Mouse (Mus musculus) heart, postnatal 10 days (tissue): ENCODE data around the gene Itga2. TPM values are rescaled to one million over a fixed set of nuclear protein-coding genes. Genes with fewer than 3 reads are reported as not detected.

Experiments
- DNase-seq, 2 experiments: peaks; one replicate each; pipeline ENCODE4 v3.0.0; 2021
- intact Hi-C: fragments of 180-260 bp; cut with DNase I; formaldehyde crosslinking; loops from one replicate; pipeline ENCODE4 v1.15.1; 2025
- total RNA-seq, 2 experiments: library from RNA; stranded (reverse); gene quantifications; 2 replicates each; pipeline ENCODE4 v1.2.3; 2021

Itga2 gene
- total RNA-seq, 2 experiments from 2014 or later, result 2.8 to 3.6 TPM

GRCm38 (mm10) chr13:114887293-114887692 lies 44.6 kb downstream of the Itga2 start:
- no peak for DNase-seq
- intact Hi-C loops, result no loop called here

- no peak for DNase-seq
- intact Hi-C loops, result no loop called here
Observed at GRCm38 (mm10) chr13:114885171-114885570, 46.7 kb downstream of the Itga2 start.

GRCm38 (mm10) chr13:114878667-114879066 lies 53.2 kb downstream of the Itga2 start:
- intact Hi-C loops, result no loop called here

DNA sequence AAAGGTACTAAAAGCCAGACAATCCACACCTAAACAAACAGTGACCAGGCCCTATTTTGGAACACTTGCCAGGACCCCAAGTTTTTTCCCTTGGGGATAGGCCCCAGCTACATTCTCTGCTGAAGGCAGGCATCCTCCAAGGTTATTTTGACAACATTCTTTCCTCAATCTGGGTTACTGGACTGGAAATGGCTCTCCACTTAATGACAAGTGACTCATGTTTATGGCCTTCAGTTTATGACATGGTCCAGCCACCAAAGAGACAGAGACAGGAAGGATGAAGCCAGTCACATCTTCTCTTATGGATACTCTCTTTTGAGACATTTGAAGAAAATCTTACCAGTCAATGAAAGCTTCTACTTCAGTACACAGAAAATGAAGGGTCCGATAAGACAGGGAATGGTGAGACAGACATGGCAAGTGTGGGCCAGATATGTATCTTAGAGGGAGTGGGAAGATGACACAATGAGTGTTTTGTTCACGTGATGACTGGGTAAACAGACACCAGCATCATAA lies 55.8 kb downstream of the Itga2 start:
- intact Hi-C loops, result no loop called here
- DNase-seq, result no peak

More at GRCm38 (mm10) chr13:114878667-114879066, 53.2 kb downstream of the Itga2 start:
- no peak for DNase-seq

- intact Hi-C loops, result no loop called here
- DNase-seq, result no peak
Observed at GRCm38 (mm10) chr13:114874738-114875137, 57.2 kb downstream of the Itga2 start.

- DNase-seq, result no peak
- intact Hi-C loops, result no loop called here
Observed at GRCm38 (mm10) chr13:114857525-114857924, 74.4 kb downstream of the Itga2 start.

- no peak for DNase-seq
- intact Hi-C loops, result no loop called here
Observed at GRCm38 (mm10) chr13:114856269-114856627, 75.7 kb downstream of the Itga2 start.

DNA sequence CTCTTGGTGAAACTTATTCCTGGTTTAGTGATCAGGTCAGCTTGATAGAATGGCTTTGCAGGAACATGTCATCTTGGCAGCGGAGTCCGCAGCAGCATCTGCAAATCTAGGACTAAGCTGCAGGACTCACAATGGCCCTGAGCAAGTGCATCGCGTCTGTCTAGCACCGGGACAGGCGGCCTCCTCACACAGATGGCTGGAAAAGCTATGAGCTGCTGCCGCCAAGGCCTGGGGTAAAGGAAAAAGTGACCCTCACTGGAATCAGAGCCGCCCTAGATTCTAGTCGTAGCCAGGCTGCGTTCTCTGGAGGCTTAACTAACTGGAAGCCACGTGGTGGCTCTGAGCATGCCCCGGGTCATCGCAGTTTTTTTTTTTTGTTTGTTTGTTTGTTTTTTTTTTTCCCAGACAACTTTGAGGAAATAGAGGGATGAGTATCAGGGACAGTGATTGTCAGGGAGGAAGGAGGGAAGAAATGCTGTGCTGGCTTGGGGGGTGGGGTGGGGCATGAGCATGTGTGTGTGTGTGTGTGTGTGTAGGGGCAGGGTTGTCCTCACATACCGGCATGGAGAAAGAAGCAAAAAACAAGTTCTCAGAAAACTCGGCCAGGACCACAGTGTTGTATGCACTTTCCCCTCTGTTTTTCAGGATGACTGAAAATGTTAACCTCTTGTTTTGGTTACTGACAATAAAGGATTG lies 76.2 kb downstream of the Itga2 start:
- peak; percentile 41 to 42 for DNase-seq
- intact Hi-C loops, result no loop called here

DNA sequence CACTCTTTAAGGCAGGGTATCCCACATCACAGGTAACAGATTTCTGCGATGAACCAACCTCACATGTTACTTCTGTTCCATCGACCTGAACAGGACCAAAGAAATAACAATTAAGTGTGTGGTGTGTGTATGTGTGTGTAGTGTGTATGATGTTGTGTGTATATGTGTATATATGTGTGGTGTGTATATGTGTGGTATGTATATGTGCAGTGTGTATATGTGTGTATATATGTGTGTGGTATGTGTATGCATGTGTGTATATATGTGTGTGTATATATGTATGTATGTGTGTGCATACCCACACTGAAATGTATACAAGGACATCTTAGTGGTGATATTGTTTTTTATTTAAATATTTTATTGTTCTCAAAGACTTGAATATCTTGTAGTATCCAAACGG lies 77.5 kb downstream of the Itga2 start:
- DNase-seq, result no peak
- intact Hi-C loops, result no loop called here

GRCm38 (mm10) chr13:114854023-114854422 lies 77.9 kb downstream of the Itga2 start:
- intact Hi-C loops, result no loop called here
- DNase-seq, result no peak

GRCm38 (mm10) chr13:114853152-114853551 lies 78.7 kb downstream of the Itga2 start:
- intact Hi-C loops, result no loop called here
- no peak for DNase-seq

DNA sequence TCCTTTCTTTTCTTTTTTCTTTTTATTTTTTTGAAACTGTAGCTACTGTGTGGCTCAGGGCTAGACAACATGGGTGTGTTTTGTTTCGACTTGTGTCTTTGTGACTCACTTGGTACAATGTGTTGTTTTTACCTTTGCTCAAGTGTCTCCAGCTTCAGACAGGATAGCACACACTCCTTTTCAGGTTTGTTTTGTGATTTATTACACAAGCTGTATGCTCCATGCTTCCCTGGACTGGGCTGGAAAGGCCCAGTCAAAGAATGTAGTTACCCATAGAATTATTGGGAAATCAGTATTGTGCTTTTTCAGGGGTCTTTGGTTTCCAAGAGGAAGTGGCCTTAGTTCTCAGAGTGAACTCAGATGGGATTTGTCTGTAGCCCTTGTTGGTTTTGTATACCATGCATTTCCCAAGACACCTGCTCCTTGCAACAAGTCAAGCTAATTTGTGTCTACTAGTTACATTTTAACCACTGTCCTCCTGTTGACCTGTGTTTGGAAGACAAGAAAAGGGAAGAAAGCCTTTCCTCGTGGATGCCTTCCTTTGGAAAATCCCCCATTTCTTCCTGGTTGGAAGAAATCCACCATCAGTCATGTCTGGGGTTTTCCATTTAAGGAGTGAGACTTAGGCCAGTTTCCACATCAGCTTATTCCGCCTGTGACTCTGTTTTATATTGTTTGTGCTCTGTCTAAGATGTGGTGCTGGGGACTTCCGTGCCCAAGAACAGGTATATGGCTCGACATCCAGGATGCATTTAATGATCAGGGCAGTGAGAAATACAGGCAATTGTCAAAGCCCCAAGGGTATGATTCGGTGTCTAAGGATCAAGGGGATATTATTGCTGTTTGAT lies 79.4 kb downstream of the Itga2 start:
- DNase-seq, result no peak
- intact Hi-C loops, result no loop called here

DNA sequence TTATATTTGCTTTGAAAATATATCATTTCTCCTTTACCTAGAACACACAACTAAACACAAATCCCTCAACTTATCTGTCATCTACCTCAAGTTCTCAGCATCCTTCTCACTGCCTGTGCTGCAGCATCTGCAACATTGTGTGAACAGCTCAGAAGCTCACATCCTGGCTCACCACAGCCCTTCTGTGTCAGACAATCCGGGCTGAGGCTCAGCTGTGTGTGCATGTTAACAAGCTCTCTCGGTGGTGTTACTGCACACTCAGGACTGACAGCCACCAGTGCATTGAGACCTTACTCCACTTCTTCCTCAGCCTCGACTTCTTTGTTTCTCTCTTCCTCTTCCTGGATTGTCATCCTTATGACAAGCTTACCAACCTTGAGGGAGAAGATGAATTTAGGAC lies 83.0 kb downstream of the Itga2 start:
- DNase-seq, result no peak
- intact Hi-C loops, result no loop called here

DNA sequence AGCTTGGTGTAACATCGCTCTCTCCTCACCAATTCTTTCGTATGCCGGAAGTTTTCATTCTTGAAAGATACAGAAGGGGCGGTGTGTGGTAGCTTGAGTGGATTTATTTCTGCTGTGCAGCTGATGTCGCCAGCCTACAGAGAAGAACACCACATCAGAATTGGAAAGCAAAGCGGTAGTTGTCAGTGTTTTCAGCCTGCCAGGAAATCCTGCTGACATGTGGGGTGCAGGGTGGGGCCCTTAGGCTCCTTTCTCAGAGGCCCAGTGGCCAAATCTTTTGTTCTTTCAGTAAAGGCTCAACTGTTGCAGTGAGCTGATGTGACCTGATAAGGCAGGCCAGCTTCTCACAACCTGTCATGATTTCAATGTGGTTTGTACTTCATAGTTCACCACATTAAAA lies 86.1 kb downstream of the Itga2 start:
- intact Hi-C loops, result no loop called here
- peak in 1 of 2 experiments; percentile 22 for DNase-seq

DNA sequence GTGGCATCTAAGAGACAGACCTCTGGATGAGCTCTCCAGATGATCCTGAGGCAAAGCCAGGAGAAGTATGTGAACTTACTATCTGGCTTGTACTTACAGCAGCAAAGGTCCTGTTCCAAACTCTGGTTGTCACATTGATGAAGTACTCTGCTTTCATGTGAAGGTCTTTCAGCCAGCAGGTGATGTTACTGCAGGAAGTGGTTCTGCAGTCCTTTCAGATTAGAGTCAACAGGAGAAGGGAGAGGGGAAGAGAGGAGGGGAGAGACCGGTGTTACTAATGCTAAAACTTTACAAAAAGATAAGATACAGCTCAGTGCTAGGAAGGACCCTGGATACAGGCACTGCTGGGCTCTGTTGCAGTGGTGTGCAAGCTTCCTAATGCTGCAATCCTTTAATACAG lies 88.6 kb downstream of the Itga2 start:
- intact Hi-C loops, result no loop called here
- DNase-seq, result no peak

DNA sequence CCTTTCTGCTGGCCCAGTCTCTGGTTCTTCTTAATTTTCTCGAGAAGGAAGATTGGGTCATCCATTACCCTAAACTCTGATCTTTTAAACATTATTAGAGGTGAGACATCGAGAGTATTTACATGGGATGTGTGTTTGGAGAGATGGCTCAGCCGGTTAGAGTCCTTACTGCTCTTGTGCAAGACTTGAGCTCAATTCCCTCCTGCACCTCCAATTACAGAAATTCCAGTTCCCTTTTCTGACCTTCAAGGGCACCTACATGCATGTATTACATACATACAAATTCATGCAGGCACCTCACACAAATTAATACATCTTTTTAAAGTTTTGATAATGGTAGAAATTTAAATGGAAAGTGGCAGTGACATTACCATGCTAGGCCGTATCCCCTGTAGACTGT lies 91.4 kb downstream of the Itga2 start:
- DNase-seq, result no peak

GRCm38 (mm10) chr13:114839098-114839497 lies 92.8 kb downstream of the Itga2 start:
- no peak for DNase-seq
- intact Hi-C loops, result loop anchor here (10.0 kb wide), 4 partner anchors 96 to 1876 kb away; partner anchors contain the start of genes Gm49395, Itga1 and Itga2

More for the DNA sequence above, 91.4 kb downstream of the Itga2 start:
- intact Hi-C loops, result no loop called here

DNA sequence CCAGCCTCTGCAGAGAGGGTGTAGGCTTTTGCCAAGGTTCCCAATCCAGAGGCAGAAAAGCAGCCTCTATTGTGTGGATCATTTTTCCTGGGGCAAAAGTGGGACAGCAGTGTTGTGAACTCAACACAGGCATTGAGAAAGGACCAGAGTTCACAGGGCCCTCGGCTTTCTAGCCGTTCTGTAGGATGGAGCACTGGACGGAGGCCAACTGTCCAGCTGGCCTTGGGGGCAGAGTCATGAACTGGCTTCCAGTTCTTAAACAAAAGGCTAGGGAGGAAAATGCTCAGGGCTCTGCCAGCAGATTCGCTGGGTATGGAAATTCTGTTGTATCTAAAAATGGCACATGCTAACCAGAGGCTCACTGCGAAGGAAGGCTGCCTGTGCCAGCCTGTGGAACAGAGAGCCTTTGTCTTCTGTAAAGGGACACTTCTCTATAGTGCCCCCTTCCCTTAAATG lies 93.3 kb downstream of the Itga2 start:
- DNase-seq, result peak; percentile 73 to 75
- intact Hi-C loops, result loop anchor here (10.0 kb wide), 4 partner anchors 96 to 1876 kb away; partner anchors contain the start of genes Gm49395, Itga1 and Itga2

- intact Hi-C loops, result loop anchor here (10.0 kb wide), 4 partner anchors 98 to 1878 kb away; partner anchors contain the start of genes Gm49395, Itga1 and Itga2
- DNase-seq, result no peak
Observed at GRCm38 (mm10) chr13:114837061-114837460, 94.8 kb downstream of the Itga2 start.

GRCm38 (mm10) chr13:114834580-114834979 lies 97.3 kb downstream of the Itga2 start:
- intact Hi-C loops, result loop anchor here (5.0 to 10.0 kb wide), 5 partner anchors 63 to 1880 kb away; partner anchors contain the start of genes Gm49395, Itga1 and Itga2
- DNase-seq, result no peak

- DNase-seq, result no peak
- intact Hi-C loops, result loop anchor here (5.0 to 10.0 kb wide), 5 partner anchors 64 to 1881 kb away; partner anchors contain the start of genes Gm49395, Itga1 and Itga2
Observed at GRCm38 (mm10) chr13:114833351-114833750, 98.5 kb downstream of the Itga2 start.
